Mouse (Mus musculus): ENCODE results near the gene Ucn3. TPM values are rescaled to one million over a fixed set of nuclear protein-coding genes. Genes with fewer than 3 reads are reported as not detected.

Ucn3 gene
- polyA plus RNA-seq (2015; fragmentation: Nextera tagmentation; extraction: Ambion mirVana), result not detected in 2 replicates

GRCm38 (mm10) chr13:3945249-3945648 lies at the start of gene Ucn3:
Ucn3 (minus strand) TSS chr13:3945349.
- Histone ChIP-seq H3K9me3 (replicated peaks; ENCODE audit: low read length) (no peaks in the 10 kb centered on the region), H3K4me1 (replicated peaks; ENCODE audit: insufficient read depth, low read length) (no peaks in the 10 kb centered on the region), H3K27me3 (ENCODE audit: insufficient read depth, low read length) (no peaks in the 10 kb centered on the region), H3K27ac (no peak within 1 kb of the TSS), H3K4me3 (replicated peaks; ENCODE audit: low read depth, low read length) (no peak within 1 kb of the TSS), H3K36me3 (ENCODE audit: insufficient read depth, low read length) (no peaks in the 10 kb centered on the region), H3K4me2 (ENCODE audit: low read length) (no peak within 1 kb of the TSS), H3K9ac (ENCODE audit: low read depth, low read length) (no peak within 1 kb of the TSS)
- TF ChIP-seq CTCF (IDR thresholded peaks at IDR 0.05; ENCODE audit: low read depth), result no peak
- ATAC-seq (replicated peaks; ENCODE audit: low FRiP score, low read depth) (no peak), DNase-seq (ENCODE audit: low spot score) (no peak)
- WGBS, result 39% methylated on average over 2 of the region's 2 CpGs

GRCm38 (mm10) chr13:3992081-3992480 lies 46.9 kb upstream of the Ucn3 start:
- no peak for DNase-seq (ENCODE audit: low spot score)
- Histone ChIP-seq H3K4me1 (replicated peaks; ENCODE audit: insufficient read depth, low read length) (no peaks in the 10 kb centered on the region), H3K27me3 (ENCODE audit: insufficient read depth, low read length) (no peaks in the 10 kb centered on the region), H3K36me3 (ENCODE audit: insufficient read depth, low read length) (no peaks in the 10 kb centered on the region), H3K9me3 (replicated peaks; ENCODE audit: low read length) (no peaks in the 10 kb centered on the region), H3K4me2 (ENCODE audit: low read length) (no peak overlapping the region), H3K9ac (ENCODE audit: low read depth, low read length) (no peak overlapping the region), H3K4me3 (replicated peaks; ENCODE audit: low read depth, low read length) (no peak overlapping the region), H3K27ac (no peak overlapping the region)
- TF ChIP-seq CTCF (IDR thresholded peaks at IDR 0.05; ENCODE audit: low read depth), result no peak
- ATAC-seq (replicated peaks; ENCODE audit: low FRiP score, low read depth), result no peak

- Histone ChIP-seq H3K4me1 (replicated peaks; ENCODE audit: insufficient read depth, low read length) (no peaks in the 10 kb centered on the region), H3K4me2 (ENCODE audit: low read length) (no peak overlapping the region), H3K9me3 (replicated peaks; ENCODE audit: low read length) (no peaks in the 10 kb centered on the region), H3K27me3 (ENCODE audit: insufficient read depth, low read length) (no peaks in the 10 kb centered on the region), H3K36me3 (ENCODE audit: insufficient read depth, low read length) (no peaks in the 10 kb centered on the region), H3K27ac (no peak overlapping the region), H3K4me3 (replicated peaks; ENCODE audit: low read depth, low read length) (no peak overlapping the region), H3K9ac (ENCODE audit: low read depth, low read length) (no peak overlapping the region)
- WGBS, result 86% methylated on average over 4 of the region's 4 CpGs
- no peak for DNase-seq (ENCODE audit: low spot score)
- ATAC-seq (replicated peaks; ENCODE audit: low FRiP score, low read depth), result no peak
- TF ChIP-seq CTCF (IDR thresholded peaks at IDR 0.05; ENCODE audit: low read depth), result no peak
These were observed 23.7 kb upstream of the Ucn3 start for GRCm38 (mm10) chr13:3968849-3969248.

- DNase-seq (ENCODE audit: low spot score), result no peak
- H3K4me3 ChIP-seq (replicated peaks; ENCODE audit: low read depth, low read length), result no peak overlapping the region
- peak; percentile 29; the same call in 1 of the 2 replicates for TF ChIP-seq CTCF (IDR thresholded peaks at IDR 0.05; ENCODE audit: low read depth)
- H3K36me3 ChIP-seq (ENCODE audit: insufficient read depth, low read length), result no peaks in the 10 kb centered on the region
- no peak overlapping the region for H3K4me2 ChIP-seq (ENCODE audit: low read length)
- H3K4me1 ChIP-seq (replicated peaks; ENCODE audit: insufficient read depth, low read length), result no peaks in the 10 kb centered on the region
- no peak overlapping the region for H3K27ac ChIP-seq
- H3K27me3 ChIP-seq (ENCODE audit: insufficient read depth, low read length), result no peaks in the 10 kb centered on the region
- WGBS, result 81% methylated on average over 6 of the region's 6 CpGs
- H3K9me3 ChIP-seq (replicated peaks; ENCODE audit: low read length), result no peaks in the 10 kb centered on the region
- H3K9ac ChIP-seq (ENCODE audit: low read depth, low read length), result no peak overlapping the region
- ATAC-seq (replicated peaks; ENCODE audit: low FRiP score, low read depth), result no peak
These were observed 6.2 kb upstream of the Ucn3 start for GRCm38 (mm10) chr13:3951198-3951914.

- Histone ChIP-seq H3K9ac (ENCODE audit: low read depth, low read length) (no peak overlapping the region), H3K4me2 (ENCODE audit: low read length) (no peak overlapping the region), H3K4me1 (replicated peaks; ENCODE audit: insufficient read depth, low read length) (no peaks in the 10 kb centered on the region), H3K36me3 (ENCODE audit: insufficient read depth, low read length) (no peaks in the 10 kb centered on the region), H3K27me3 (ENCODE audit: insufficient read depth, low read length) (no peaks in the 10 kb centered on the region), H3K9me3 (replicated peaks; ENCODE audit: low read length) (no peaks in the 10 kb centered on the region), H3K27ac (no peak overlapping the region), H3K4me3 (replicated peaks; ENCODE audit: low read depth, low read length) (no peak overlapping the region)
- 93% methylated on average over 4 of the region's 4 CpGs for WGBS
- no peak for DNase-seq (ENCODE audit: low spot score)
- no peak for TF ChIP-seq CTCF (IDR thresholded peaks at IDR 0.05; ENCODE audit: low read depth)
- ATAC-seq (replicated peaks; ENCODE audit: low FRiP score, low read depth), result no peak
These were observed 4.3 kb upstream of the Ucn3 start for GRCm38 (mm10) chr13:3949477-3949876.

GRCm38 (mm10) chr13:3947267-3947666 lies 2.1 kb upstream of the Ucn3 start:
- no peak for ATAC-seq (replicated peaks; ENCODE audit: low FRiP score, low read depth)

GRCm38 (mm10) chr13:3944699-3945098 lies 450 bp downstream of the Ucn3 start:
- Histone ChIP-seq H3K4me3 (replicated peaks; ENCODE audit: low read depth, low read length) (no peak overlapping the region), H3K9ac (ENCODE audit: low read depth, low read length) (no peak overlapping the region), H3K27me3 (ENCODE audit: insufficient read depth, low read length) (no peaks in the 10 kb centered on the region), H3K4me2 (ENCODE audit: low read length) (no peak overlapping the region), H3K4me1 (replicated peaks; ENCODE audit: insufficient read depth, low read length) (no peaks in the 10 kb centered on the region), H3K27ac (no peak overlapping the region), H3K36me3 (ENCODE audit: insufficient read depth, low read length) (no peaks in the 10 kb centered on the region), H3K9me3 (replicated peaks; ENCODE audit: low read length) (no peaks in the 10 kb centered on the region)
- no peak for TF ChIP-seq CTCF (IDR thresholded peaks at IDR 0.05; ENCODE audit: low read depth)
- no peak for ATAC-seq (replicated peaks; ENCODE audit: low FRiP score, low read depth)
- 42% methylated on average over 7 of the region's 7 CpGs for WGBS
- DNase-seq (ENCODE audit: low spot score), result no peak

More at GRCm38 (mm10) chr13:3947267-3947666, 2.1 kb upstream of the Ucn3 start:
- no peak overlapping the region for H3K4me3 ChIP-seq (replicated peaks; ENCODE audit: low read depth, low read length)
- no peak for DNase-seq (ENCODE audit: low spot score)
- no peaks in the 10 kb centered on the region for H3K4me1 ChIP-seq (replicated peaks; ENCODE audit: insufficient read depth, low read length)
- no peaks in the 10 kb centered on the region for H3K27me3 ChIP-seq (ENCODE audit: insufficient read depth, low read length)
- 87% methylated on average over 4 of the region's 4 CpGs for WGBS
- H3K36me3 ChIP-seq (ENCODE audit: insufficient read depth, low read length), result no peaks in the 10 kb centered on the region
- no peaks in the 10 kb centered on the region for H3K9me3 ChIP-seq (replicated peaks; ENCODE audit: low read length)
- H3K9ac ChIP-seq (ENCODE audit: low read depth, low read length), result no peak overlapping the region
- H3K4me2 ChIP-seq (ENCODE audit: low read length), result no peak overlapping the region
- TF ChIP-seq CTCF (IDR thresholded peaks at IDR 0.05; ENCODE audit: low read depth), result no peak
- H3K27ac ChIP-seq, result no peak overlapping the region

Measured in kidney, postnatal 0 days (tissue).